Mouse (Mus musculus) embryo, embryonic 10.5 days (tissue): ENCODE data around the gene Ccdc57.

Source experiments
- DNase-seq: peaks from one replicate; pipeline ENCODE4 v3.0.0-alpha.2; 2015; ENCODE audit warnings: low spot score

The Ccdc57 gene

DNA sequence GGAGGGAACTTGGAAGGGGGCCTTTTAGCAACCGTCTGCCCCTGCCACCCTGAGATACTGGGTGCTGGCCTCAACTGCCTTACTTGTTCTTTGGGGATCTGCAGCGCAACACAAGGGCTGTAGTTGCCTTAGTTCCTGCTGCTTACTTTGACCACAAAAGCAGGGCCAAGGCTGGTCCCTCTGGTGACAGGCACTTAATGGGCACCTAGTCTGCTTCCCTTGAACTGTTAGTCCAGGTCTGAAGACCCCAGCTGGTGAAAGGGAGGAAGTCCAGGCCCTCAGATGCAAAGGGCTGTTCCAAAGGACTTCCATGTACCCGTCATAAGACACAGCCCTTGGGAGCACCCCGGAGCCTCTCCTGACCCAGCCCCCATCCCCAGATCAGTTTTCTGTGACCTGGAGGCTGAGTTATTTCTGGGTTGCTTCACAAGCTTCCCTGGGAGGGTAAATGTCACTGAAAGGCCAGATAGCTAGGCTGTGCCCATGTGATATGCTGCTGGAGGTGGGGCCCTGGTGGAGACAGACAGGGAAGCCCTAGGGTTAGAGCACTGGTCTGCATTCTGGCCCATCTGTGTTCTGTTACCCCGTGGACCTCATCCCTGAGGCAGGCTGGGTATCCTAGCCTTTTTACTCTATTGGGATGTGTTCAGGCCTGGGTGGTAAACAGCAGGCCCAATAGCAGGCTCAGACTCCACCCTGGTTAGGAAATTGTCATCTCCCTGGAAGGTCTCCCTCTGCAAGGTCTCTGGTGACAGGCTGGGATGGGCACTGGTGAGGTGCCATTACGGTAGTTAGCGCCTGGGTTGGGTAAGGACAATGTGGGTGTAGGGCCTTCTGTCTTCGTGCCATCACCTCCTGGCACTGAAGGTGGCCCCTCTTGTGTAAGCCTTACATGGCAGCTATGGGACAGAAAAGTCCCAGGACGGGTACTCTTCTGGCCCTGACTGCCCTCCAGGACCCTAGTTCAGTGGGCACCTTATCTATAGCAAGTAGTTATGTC is 19.4 kb upstream of the Ccdc57 start:
- DNase-seq: peak; percentile 31

GRCm38 (mm10) chr11:120951237-120951636 is 18.6 kb upstream of the Ccdc57 start:
- DNase-seq: no peak

DNA sequence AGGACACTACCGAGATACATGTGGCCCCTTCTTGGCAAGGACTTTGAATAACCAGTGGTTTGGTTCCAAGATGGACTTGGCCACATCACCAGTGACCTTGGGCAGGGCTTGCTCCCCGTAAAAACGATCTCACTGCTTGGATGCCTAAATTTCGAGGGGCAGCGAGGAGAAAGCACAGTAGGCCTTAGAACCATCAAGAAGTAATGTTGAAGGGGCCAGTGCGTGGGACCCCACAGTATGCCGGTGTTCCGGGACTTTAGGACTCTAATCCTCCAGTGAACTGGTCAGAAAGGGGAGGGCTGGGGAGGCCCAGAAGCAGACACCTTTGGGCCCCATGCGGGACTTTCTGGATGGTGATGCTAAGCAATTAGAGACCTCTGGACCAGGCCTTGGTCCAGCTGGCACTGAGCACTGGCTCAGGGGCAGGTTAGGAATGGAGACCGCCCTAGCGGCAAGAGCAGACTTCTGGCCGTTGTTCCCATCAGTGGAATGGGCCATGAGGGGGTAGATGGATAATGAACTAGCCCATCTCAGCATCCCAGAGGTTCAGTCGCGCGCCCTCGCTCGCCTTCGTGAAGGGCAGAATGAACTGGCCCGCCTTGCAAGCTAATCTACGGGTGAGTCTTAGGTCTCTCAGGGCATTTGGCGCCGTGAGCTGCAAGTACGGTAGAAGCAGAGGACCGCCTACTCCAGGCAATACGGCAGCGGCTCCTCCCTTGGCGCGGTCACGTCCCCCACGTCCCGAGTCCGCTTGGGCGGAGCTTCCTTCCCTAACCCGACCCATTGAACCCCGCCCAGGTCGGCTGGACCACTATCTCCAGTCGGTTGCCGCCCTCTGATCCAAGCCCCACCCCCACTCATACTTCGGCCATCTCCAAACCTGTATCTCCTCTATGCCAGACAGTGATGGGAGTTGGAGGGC is 17.9 kb upstream of the Ccdc57 start:
- DNase-seq: peak; percentile 98

GRCm38 (mm10) chr11:120949863-120950262 is 17.2 kb upstream of the Ccdc57 start:
- DNase-seq: peak; percentile 46

DNA sequence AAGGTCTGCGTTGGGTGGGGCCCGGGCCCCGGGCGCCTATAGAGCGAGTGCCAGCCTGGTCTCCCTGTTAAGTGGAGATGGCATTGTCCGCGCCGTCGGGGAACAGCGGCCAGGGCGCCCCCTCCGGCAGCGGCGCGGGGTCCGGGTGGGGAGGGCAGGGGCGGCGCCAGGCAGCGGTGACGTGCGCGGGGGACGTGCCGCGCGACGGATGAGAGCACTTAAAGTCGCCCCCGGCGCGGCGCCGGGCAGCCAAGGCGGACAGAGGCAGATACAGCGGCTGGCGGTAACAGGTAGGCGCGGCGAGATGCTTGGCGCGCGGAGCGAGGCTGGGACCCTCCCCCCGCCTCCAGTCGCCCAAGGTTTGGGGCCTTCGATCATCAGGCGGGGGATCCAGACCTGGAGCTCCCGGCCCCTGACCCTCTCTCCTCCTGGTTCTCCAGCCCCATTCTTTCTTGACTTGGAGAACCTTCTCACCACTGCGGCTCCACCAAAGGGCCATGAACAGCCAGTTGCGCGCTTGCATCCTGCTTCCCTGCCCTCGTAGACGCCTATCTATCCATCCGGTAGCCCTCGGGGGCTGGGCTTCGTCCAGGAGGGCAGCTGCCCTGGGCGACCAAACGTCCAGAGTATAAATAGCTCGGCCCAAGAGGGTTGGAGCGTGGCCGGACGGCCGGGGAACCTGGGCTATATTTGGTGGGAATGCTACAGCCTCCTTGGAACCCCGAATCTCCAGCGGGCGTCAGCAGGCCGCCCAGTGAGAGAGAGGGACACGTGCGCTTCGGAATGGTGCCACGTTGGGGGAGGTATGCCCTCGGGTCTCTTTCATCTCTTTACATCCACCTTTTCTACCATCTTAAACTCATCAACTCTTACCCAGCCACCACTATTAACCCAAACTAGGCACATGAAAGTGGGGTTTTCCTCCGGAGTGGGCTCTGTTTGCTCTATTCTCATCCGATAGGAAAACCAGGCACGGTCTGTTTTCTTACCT is 16.5 kb upstream of the Ccdc57 start:
- DNase-seq: peak; percentile 82

DNA sequence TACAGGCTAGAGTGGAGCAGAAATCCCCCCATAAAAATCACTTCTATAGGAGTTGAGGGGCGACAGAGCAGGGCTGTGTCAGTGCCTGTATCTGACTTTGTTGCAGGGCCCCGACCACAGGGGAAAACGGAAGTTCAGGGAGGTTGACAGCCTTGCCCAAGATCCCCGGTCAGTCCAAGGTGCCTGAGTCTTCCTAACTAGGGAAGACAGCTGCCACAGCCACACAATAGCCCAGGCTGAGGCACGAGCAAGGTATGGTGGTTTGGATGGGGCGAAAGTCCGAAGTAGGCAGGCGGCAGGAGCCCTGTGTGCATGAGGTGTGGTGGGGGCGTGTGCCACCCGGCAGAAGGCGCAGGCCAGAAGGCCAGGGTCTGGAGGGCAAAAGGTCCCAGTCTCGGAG is 15.7 kb upstream of the Ccdc57 start, which contains the start of gene Slc16a3:
Slc16a3 (plus strand) TSS at position 153 of the 400 bp plus-strand sequence.
- DNase-seq: no peak

DNA sequence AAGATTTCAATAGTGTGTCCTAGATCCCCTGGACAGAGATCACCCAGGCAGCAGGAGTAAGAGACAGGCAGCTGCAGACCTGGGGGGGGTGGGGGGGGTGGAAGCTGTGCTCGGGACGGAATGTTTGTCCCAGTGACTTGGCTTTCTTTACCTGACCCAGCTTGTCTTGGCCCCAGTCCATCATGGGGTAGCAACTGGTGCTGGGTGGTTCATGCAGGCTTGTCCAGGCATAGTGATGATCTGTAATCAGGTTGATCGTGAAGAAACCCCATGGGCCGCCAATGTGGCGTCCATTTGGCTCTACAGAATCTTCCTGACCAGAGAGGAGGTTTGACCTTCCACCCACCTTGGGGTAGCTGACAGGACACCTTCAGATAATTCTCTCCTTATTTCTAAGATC is 13.3 kb upstream of the Ccdc57 start:
- no peak for DNase-seq

DNA sequence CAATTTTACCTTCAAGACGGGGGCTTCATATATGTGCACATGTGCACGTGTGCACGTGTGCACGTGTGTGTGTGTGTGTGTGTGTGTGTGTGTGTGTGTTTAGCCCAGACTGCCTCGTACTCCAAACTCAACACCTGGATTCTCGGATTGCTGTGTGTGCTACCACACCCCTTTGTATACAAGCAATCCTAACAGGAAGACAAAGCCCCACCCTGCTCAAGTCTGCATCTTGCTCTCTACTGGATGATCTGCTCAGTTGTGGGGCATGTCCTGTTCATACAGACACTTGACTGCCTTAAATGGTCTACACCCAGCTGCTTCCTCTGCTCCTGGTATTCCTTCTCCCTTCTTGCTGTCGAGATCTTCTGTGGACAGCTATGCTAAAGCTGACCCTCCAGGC is 12.6 kb upstream of the Ccdc57 start:
- no peak for DNase-seq

GRCm38 (mm10) chr11:120940959-120941358 is 8.3 kb upstream of the Ccdc57 start:
- no peak for DNase-seq

- DNase-seq: no peak
Observed at GRCm38 (mm10) chr11:120939712-120940341, 7.2 kb upstream of the Ccdc57 start.

DNA sequence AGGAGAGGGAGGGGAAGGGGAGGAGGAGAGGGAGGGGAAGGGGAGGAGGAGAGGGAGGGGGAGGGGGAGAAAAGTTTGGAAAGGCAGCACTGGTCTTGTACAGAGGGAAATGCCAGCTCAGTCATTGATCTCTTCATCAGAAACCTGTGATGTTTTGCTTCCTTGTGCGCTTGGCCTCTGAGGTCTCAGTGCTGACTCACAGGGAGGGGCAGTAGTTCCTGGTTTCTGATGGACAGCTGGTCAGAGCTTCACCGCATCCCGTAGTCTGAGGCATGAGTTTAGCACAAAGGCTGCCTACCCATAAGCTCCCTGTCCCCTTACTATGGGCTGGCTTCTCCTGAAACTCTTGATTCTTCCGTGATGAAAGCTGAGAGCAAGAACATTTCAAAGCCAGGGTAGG is 6.1 kb upstream of the Ccdc57 start:
- no peak for DNase-seq

GRCm38 (mm10) chr11:120937976-120938375 is 5.3 kb upstream of the Ccdc57 start:
- DNase-seq: no peak

- no peak for DNase-seq
Observed at GRCm38 (mm10) chr11:120931479-120931878, 1.2 kb downstream of the Ccdc57 start.

- DNase-seq: no peak
Observed at GRCm38 (mm10) chr11:120928468-120928867, 4.2 kb downstream of the Ccdc57 start.

GRCm38 (mm10) chr11:120922528-120922927 is 10.1 kb downstream of the Ccdc57 start:
- DNase-seq: no peak

GRCm38 (mm10) chr11:120917756-120918155 is 14.9 kb downstream of the Ccdc57 start:
- DNase-seq: no peak

- no peak for DNase-seq
Observed at GRCm38 (mm10) chr11:120916477-120916876, 16.2 kb downstream of the Ccdc57 start.

DNA sequence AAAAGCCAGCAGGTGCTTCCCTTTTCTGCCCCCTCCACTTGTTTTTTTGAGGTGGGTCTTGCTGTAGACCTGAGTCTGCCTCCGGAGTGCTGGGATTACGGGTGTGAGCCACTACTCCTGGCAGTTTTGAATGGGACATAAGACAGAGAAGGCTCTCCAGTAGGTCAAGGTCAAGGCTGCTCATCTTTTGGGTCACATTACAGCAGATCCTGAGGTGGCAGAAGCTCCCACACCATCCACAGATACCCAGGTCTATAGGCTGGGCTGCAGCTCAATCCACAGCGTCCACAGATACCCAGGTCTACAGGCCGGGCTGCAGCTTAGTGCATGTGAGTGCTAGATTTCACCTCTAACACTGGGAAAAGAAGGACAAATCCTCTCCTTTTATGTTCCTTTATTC is 18.9 kb downstream of the Ccdc57 start:
- DNase-seq: no peak

- DNase-seq: peak; percentile 87
Observed at GRCm38 (mm10) chr11:120905430-120905873, 27.2 kb downstream of the Ccdc57 start.

DNA sequence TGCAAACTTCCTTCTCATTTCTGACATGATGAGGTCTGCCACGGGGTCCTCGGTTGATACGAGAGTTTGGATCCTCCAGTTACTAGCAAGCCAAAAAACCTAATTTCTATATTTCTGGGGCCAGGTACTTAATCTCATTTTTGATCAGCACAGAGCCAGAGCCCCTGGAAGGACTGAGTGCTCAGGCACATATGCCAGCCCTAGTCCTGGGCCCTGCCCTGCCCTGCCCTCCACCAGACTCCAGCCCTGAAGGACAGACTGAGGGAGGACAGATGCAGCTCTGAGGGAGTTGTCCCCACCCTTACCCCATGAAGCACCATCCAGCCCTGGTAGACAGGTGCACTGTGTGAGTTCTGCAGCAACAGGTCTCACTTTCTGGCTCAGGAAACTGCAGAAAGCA is 28.1 kb downstream of the Ccdc57 start:
- DNase-seq: no peak
